Mouse (Mus musculus) hindbrain, embryonic 15.5 days (tissue): ENCODE measurements around the gene Pcnx3. TPM values are rescaled to one million over a fixed set of nuclear protein-coding genes. Genes with fewer than 3 reads are reported as not detected.
"Not testable (repeated sequence)": the region's sequence is repeated elsewhere in the genome, so short reads cannot be mapped to it uniquely, and the experiment has no call there.

Source experiments
- ATAC-seq: fragments of 200-750 bp; cut with Nextera tagmentation; 2 replicates; pipeline ENCODE4 v1.8.0; 2017; ENCODE audit warnings: low read depth, moderate number of reproducible peaks, moderate TSS enrichment; ENCODE audit not compliant: low FRiP score
- H3K27ac ChIP-seq: fragments of 300-500 bp; sonication (generic); replicated peaks from 2 replicates; pipeline ENCODE4 v1.5.1; 2015; ENCODE audit warnings: mild to moderate bottlenecking, inconsistent platforms
- H3K27me3 ChIP-seq: fragments of 300-500 bp; sonication (generic); 2 replicates; pipeline ENCODE4 v1.6.1; 2015; ENCODE audit warnings: control low read depth, inconsistent platforms
- H3K36me3 ChIP-seq: fragments of 300-500 bp; sonication (generic); 2 replicates; pipeline ENCODE4 v1.6.1; 2015; ENCODE audit warnings: control low read depth, inconsistent platforms
- H3K4me1 ChIP-seq: fragments of 300-500 bp; sonication (generic); replicated peaks from 2 replicates; pipeline ENCODE4 v1.6.1; 2015; ENCODE audit warnings: control low read depth, inconsistent platforms
- H3K4me2 ChIP-seq: fragments of 300-500 bp; sonication (generic); 2 replicates; pipeline ENCODE4 v1.6.1; 2015; ENCODE audit warnings: moderate library complexity, mild to moderate bottlenecking, inconsistent platforms
- H3K4me3 ChIP-seq: fragments of 300-500 bp; sonication (generic); 2 replicates; pipeline ENCODE4 v1.5.1; 2015; ENCODE audit warnings: mild to moderate bottlenecking, inconsistent platforms
- H3K9ac ChIP-seq: fragments of 300-500 bp; sonication (generic); 2 replicates; pipeline ENCODE4 v1.6.1; 2015; ENCODE audit warnings: inconsistent platforms
- H3K9me3 ChIP-seq: fragments of 300-500 bp; sonication (generic); 2 replicates; pipeline ENCODE4 v1.6.1; 2016; ENCODE audit warnings: control low read depth, inconsistent platforms
- WGBS: fragments of 180-500 bp; shearing (Covaris S2); methylation state at CpG from one replicate; pipeline ENCODE4 v1.1.7; 2015; 5-methylcytosine and 5-hydroxymethylcytosine counted together
- polyA plus RNA-seq: library from polyadenylated mRNA; unstranded; fragments of >200 nt; fragmentation: Nextera tagmentation; extraction: Ambion mirVana; gene quantifications from 2 replicates; pipeline ENCODE4 v1.2.1, GENCODE M21; 2015

The Pcnx3 gene
- polyA plus RNA-seq, 1 experiment from 2014 or later = 26.7 TPM

DNA sequence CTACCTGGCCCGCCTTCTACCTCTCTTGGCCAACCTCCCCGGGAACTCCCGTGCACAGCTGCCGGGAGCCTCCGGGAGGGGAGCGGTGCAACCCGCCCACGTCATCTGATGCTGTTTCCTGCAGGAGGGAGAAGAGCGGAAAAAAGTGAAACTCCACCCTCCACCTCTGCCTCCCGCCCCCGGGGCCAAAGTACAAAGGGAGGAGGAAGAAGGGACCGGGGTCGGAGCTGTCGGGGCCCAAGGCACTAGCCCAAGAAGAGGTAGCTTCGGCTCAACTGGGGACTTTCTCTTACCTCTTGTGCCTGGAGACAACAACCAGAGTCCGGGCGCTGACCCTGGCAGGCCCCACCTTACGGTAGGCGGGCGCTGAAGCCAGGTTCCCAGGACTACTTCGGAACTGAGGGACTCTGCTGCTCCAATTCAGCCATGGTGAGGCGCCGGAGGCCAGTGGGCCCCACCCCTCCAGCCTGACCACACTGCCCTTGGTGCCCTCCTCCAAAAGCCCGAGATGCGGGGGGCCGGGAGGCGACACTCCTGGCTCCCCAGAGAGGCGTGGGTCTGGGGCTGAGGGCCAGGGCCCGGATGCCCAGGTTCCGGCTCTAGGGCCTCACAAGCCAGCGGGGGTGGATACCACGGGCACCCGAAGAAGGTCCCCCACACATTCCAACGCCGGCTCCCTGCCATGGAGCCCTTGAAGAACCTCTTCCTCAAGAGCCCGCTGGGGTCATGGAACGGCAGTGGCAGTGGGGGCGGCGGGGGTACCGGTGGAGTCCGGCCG is 1.0 kb upstream of the Pcnx3 start:
- ATAC-seq = no peak
- H3K9me3 ChIP-seq = no peaks in the 10 kb centered on the region
- H3K4me3 ChIP-seq = peak overlapping the region; percentile 83
- H3K36me3 ChIP-seq = peaks cover 30% of the 10 kb centered on the region
- no peaks in the 10 kb centered on the region for H3K27me3 ChIP-seq
- peak overlapping the region; percentile 99 for H3K4me2 ChIP-seq
- peak overlapping the region; percentile 88 for H3K27ac ChIP-seq
- 12% methylated on average over 42 of the region's 42 CpGs for WGBS
- peaks cover 59% of the 10 kb centered on the region for H3K4me1 ChIP-seq
- peak overlapping the region; percentile 62 for H3K9ac ChIP-seq

DNA sequence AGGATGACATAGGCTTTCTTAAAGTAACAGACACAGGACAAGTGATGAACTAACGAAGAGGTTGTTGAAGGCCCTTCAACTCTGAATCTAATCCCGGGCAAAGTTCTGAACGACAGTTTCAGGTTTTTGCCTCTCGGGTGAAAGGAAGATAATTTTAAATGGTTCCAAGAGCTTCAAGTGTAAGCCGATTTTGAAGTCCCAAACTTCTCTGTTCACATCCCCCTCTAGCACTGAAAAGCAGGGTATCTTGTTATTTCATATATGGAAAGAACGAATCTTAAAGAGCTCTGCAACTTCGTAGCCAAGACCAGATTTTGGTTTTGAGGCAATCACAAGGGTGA is 350 bp upstream of the Pcnx3 start:
- peak overlapping the region; percentile 83 for H3K4me3 ChIP-seq
- peaks cover 59% of the 10 kb centered on the region for H3K4me1 ChIP-seq
- peak overlapping the region; percentile 88 for H3K27ac ChIP-seq
- peaks cover 35% of the 10 kb centered on the region for H3K36me3 ChIP-seq
- H3K9me3 ChIP-seq = no peaks in the 10 kb centered on the region
- peak overlapping the region; percentile 99 for H3K4me2 ChIP-seq
- H3K9ac ChIP-seq = peak overlapping the region; percentile 62
- ATAC-seq = no peak
- WGBS = 2% methylated on average over 7 of the region's 7 CpGs
- H3K27me3 ChIP-seq = no peaks in the 10 kb centered on the region

DNA sequence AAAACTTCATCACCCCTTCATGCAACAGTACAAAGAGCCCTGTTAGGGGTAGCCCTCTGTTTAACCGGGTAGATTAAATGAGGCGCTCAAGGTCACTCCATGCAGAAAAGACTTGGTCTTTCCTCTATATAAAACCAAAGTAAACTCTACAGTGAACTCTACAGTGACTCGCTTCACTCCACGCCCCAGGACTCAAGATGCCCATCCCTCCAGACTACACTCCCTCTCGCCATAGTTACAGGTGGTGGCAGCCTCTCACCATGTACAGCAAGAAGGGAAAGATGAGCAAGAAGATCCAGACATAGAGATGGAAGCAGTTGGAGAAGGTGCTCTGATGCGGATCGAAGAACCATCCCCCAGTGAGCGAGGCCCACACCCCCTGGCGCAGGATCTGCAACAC is 970 bp downstream of the Pcnx3 start:
- H3K27ac ChIP-seq = peak overlapping the region; percentile 88
- peak overlapping the region; percentile 99 for H3K4me2 ChIP-seq
- H3K4me3 ChIP-seq = peak overlapping the region; percentile 83
- no peaks in the 10 kb centered on the region for H3K9me3 ChIP-seq
- 20% methylated on average over 9 of the region's 9 CpGs for WGBS
- peaks cover 37% of the 10 kb centered on the region for H3K36me3 ChIP-seq
- H3K4me1 ChIP-seq = peaks cover 47% of the 10 kb centered on the region
- peak overlapping the region; percentile 87 for H3K9ac ChIP-seq
- no peak for ATAC-seq
- no peaks in the 10 kb centered on the region for H3K27me3 ChIP-seq

DNA sequence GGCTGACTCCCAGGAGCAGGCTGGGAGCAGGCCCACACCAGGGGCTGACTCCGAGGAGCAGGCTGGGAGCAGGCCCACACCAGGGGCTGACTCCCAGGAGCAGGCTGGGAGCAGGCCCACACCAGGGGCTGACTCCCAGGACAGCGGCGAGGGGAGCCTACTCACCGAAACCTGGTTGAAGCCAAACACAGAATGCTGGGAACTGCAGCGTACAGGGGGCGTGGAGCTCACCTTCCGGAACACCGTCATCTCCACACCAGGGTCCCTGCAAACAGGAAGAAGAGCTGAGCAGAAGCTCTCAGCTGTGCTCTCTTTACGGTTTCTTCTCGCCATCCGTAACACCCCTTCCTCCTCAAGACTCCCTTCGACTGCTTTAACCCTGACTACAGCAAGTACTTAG is 1.8 kb downstream of the Pcnx3 start:
- peaks cover 39% of the 10 kb centered on the region for H3K4me1 ChIP-seq
- H3K9ac ChIP-seq, ATAC-seq, H3K27me3 ChIP-seq, H3K4me3 ChIP-seq, H3K9me3 ChIP-seq, H3K27ac ChIP-seq: not testable (repeated sequence)
- peaks cover 44% of the 10 kb centered on the region for H3K36me3 ChIP-seq
- H3K4me2 ChIP-seq = peak overlapping the region; percentile 99
- WGBS = 98% methylated on average over 12 of the region's 12 CpGs

DNA sequence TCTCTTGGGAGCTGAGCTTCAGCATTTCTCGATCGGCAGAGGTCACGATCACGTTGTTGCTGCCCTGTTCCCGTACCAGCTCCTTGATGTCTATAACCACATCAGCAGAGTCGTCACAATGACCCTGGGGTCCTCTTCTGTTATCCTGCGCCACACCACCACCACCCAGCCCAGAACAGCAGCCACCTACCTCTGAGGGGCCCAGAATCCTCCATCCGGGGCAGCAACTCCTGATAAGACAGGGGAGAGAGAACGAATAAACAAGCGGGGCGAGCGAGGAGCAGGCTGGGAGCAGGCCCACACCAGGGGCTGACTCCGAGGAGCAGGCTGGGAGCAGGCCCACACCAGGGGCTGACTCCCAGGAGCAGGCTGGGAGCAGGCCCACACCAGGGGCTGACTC is 2.3 kb downstream of the Pcnx3 start:
- Histone ChIP-seq H3K36me3 (peaks cover 45% of the 10 kb centered on the region), H3K4me2 (no peak overlapping the region), H3K4me3 (no peak overlapping the region), H3K27ac (no peak overlapping the region), H3K27me3 (no peaks in the 10 kb centered on the region), H3K4me1 (peaks cover 34% of the 10 kb centered on the region), H3K9me3 (no peaks in the 10 kb centered on the region), H3K9ac (no peak overlapping the region)
- WGBS = 93% methylated on average over 13 of the region's 13 CpGs
- no peak for ATAC-seq

DNA sequence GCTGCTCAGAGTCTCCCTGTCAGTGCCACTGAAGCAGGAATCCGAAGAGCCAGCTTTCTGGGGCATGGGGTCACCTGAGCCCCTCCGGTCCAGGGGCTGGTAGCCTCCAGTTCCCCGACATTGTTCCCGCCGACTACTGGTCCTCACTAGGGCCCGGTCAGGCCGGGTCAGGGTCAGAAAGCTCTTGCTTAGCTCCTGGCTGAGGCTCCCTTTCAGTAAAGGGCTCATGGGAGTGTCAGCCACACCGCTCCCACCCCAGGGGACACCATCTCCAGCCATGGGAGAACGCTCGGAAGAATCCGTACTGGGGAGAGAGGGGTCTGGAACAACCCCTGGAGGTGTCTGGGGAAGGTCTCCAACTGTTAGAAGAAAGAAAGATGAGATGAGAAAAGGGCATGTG is 2.8 kb downstream of the Pcnx3 start:
- no peak for ATAC-seq
- H3K9ac ChIP-seq = no peak overlapping the region
- no peak overlapping the region for H3K27ac ChIP-seq
- no peak overlapping the region for H3K4me2 ChIP-seq
- no peaks in the 10 kb centered on the region for H3K9me3 ChIP-seq
- no peak overlapping the region for H3K4me3 ChIP-seq
- peaks cover 51% of the 10 kb centered on the region for H3K36me3 ChIP-seq
- H3K4me1 ChIP-seq = peaks cover 28% of the 10 kb centered on the region
- WGBS = 97% methylated on average over 11 of the region's 11 CpGs
- no peaks in the 10 kb centered on the region for H3K27me3 ChIP-seq

DNA sequence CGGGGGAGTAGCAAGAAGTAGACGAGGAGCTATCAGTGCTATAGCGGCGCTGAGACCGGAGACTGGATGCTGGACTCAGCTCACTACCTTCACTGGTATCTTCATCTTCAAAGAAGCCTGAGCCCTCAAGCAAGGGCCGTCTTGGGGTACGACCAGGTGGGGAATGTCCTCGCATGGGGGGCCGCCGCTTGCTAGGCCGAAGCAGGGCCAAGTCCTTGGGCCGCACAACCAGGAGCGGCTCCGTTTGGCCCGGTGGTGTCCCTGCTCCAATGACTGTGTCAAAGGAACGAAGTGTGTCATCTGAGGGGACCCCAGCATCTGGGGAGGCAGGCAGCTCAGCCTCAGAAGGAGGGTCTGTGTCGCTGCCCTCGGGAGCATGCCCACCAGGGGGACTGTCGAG is 3.3 kb downstream of the Pcnx3 start:
- peaks cover 24% of the 10 kb centered on the region for H3K4me1 ChIP-seq
- no peak overlapping the region for H3K9ac ChIP-seq
- H3K27me3 ChIP-seq = no peaks in the 10 kb centered on the region
- H3K4me3 ChIP-seq = no peak overlapping the region
- 93% methylated on average over 19 of the region's 19 CpGs for WGBS
- peaks cover 55% of the 10 kb centered on the region for H3K36me3 ChIP-seq
- H3K9me3 ChIP-seq = no peaks in the 10 kb centered on the region
- H3K27ac ChIP-seq = no peak overlapping the region
- H3K4me2 ChIP-seq = no peak overlapping the region
- ATAC-seq = no peak

DNA sequence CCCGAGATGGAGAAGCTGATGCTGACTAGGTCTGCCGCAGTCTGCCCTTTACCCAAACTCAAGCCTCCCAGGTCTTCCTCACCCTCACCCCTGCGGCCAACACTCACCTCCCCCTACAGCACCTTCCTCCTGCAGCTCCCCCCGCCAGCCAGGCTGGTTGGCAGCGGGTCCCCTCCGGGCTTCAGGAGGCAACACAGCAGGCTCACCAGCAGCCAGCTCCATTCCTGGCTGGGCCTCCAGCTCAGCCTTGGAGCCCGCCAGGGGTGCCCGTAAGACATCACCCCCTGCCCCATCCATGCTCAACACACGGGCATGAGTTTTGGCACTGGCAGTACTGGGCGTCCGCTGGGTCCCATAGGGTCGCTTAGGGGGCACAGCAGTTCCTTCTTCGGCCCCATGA is 3.7 kb downstream of the Pcnx3 start:
- 90% methylated on average over 13 of the region's 13 CpGs for WGBS
- peaks cover 59% of the 10 kb centered on the region for H3K36me3 ChIP-seq
- H3K27ac ChIP-seq = no peak overlapping the region
- H3K27me3 ChIP-seq = no peaks in the 10 kb centered on the region
- H3K4me2 ChIP-seq = no peak overlapping the region
- H3K9me3 ChIP-seq = no peaks in the 10 kb centered on the region
- no peak overlapping the region for H3K4me3 ChIP-seq
- H3K9ac ChIP-seq = no peak overlapping the region
- peaks cover 20% of the 10 kb centered on the region for H3K4me1 ChIP-seq
- no peak for ATAC-seq

DNA sequence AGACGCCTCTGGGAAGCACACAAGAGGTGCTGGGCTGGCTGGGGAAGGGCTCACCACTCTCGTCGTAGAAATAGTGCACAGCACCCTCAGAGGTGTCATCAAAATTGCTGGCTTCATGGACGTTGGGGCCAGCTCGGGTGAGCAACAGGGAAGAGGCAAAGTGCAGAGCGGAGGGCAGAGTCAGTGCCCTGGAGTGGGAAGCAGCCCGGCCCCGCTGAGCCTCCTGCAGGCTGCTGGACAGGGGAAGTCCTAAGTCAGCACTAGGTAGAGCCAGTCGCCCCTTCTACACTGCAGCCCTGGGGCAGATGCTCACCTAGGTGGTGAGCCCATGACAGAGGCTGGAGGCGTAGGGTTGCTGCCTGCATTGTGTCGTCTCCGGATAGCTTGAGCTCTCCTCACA is 4.5 kb downstream of the Pcnx3 start:
- Histone ChIP-seq H3K4me3 (no peak overlapping the region), H3K36me3 (peaks cover 66% of the 10 kb centered on the region), H3K27ac (no peak overlapping the region), H3K4me1 (peaks cover 12% of the 10 kb centered on the region), H3K4me2 (no peak overlapping the region), H3K9ac (no peak overlapping the region), H3K27me3 (no peaks in the 10 kb centered on the region), H3K9me3 (no peaks in the 10 kb centered on the region)
- WGBS = 93% methylated on average over 12 of the region's 12 CpGs
- ATAC-seq = no peak

DNA sequence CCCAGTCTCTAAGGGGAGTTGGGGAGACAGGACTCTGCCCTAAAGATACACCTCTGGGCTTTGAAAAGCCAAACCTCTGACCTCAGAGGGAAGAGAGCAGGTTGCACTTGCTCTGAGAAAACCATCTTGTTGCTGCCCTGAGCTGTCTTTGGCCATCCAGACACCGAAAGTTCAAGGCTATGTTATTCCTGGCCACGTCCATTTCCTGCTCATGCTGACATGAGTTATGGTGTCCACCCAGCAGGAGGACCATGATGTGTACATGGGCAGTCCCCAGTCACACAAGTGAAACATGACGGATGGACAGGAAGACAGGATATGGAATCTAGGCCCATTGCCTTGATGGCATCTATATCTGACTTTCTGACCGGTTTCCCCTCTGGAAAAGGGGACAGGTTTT is 8.3 kb downstream of the Pcnx3 start:
- H3K4me3 ChIP-seq = no peak overlapping the region
- no peaks in the 10 kb centered on the region for H3K9me3 ChIP-seq
- 82% methylated on average over 4 of the region's 4 CpGs for WGBS
- no peak overlapping the region for H3K4me2 ChIP-seq
- no peak overlapping the region for H3K9ac ChIP-seq
- H3K27me3 ChIP-seq = no peaks in the 10 kb centered on the region
- H3K4me1 ChIP-seq = no peaks in the 10 kb centered on the region
- ATAC-seq = no peak
- H3K36me3 ChIP-seq = peaks cover 86% of the 10 kb centered on the region
- H3K27ac ChIP-seq = no peak overlapping the region

DNA sequence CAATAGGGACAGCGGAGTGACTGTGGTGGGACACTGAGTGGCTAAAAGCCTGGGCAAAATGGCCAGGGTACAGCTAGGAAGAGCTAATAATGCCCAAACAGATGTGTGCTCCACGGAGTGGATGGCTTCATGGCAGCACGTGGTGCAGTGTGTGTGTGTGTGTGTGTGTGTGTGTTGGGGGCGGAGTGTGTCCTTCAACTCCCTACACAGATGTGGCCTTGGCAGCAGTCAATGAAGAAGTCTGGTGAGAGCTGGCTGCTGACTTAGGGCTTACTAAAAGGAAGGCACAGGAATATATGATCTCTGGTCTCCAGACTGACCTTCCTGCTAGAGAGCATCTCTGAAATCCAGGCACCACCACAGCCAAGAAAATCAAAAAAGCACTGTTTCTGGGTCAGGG is 20.3 kb downstream of the Pcnx3 start:
- Histone ChIP-seq H3K27me3 (no peaks in the 10 kb centered on the region), H3K9ac (no peak overlapping the region), H3K4me2 (no peak overlapping the region), H3K9me3 (no peaks in the 10 kb centered on the region), H3K36me3 (peaks cover 68% of the 10 kb centered on the region), H3K4me1 (peaks cover 6% of the 10 kb centered on the region; the same call in 1 of the 2 replicates), H3K4me3 (no peak overlapping the region), H3K27ac (no peak overlapping the region)
- ATAC-seq = no peak
- 85% methylated on average over 4 of the region's 4 CpGs for WGBS

DNA sequence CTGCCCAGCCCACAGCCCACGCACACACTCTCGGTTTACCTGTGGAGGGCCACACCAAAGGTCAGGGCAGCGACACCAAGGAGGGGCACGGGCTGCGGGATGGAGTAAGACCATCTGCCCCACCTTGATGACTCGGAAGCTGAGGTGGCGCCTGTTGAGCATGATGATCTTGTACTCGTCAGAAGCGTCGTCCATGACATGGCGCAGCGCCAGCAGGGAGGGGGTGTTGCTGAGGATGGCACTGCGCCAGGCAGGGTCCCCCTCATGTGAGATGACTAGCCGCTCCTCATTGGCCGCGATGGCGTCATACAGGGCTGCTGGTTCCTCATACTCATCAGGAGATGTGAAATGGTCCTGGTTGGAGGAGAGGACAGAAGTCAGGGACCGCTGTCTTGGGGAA is 22.3 kb downstream of the Pcnx3 start:
- H3K27ac ChIP-seq = no peak overlapping the region
- no peaks in the 10 kb centered on the region for H3K27me3 ChIP-seq
- peaks cover 51% of the 10 kb centered on the region for H3K36me3 ChIP-seq
- no peak overlapping the region for H3K4me2 ChIP-seq
- peaks cover 10% of the 10 kb centered on the region for H3K4me1 ChIP-seq
- H3K9ac ChIP-seq = no peak overlapping the region
- WGBS = 91% methylated on average over 18 of the region's 18 CpGs
- H3K4me3 ChIP-seq = no peak overlapping the region
- no peak for ATAC-seq
- H3K9me3 ChIP-seq = no peaks in the 10 kb centered on the region

DNA sequence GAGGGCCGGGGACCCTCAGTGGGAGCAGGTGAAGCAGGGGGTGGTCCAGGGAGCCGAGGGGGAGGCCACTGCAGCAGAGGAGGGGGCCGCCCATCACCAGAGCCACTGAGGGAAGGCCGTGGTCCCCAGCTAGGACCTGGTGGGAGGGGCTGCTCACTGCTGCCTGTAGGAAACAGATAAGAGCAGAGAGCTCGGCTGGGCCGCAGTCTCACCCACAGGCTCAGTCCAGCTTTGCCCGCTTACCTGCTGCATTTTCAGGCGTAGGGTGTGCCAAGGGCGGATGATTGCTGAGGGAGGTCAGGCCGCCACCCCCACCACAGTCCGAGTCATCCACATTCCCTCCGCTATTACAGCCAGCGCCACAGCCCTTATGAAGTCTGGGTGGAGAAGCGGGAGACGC is 23.2 kb downstream of the Pcnx3 start:
- no peak for ATAC-seq
- Histone ChIP-seq H3K9ac (no peak overlapping the region), H3K4me2 (no peak overlapping the region), H3K36me3 (peaks cover 42% of the 10 kb centered on the region), H3K4me1 (peaks cover 10% of the 10 kb centered on the region), H3K27me3 (no peaks in the 10 kb centered on the region), H3K27ac (no peak overlapping the region), H3K4me3 (no peak overlapping the region), H3K9me3 (no peaks in the 10 kb centered on the region)
- 94% methylated on average over 15 of the region's 15 CpGs for WGBS
